Mouse (Mus musculus): ENCODE measurements at regions not wholly inside any gene's neighbourhood (a gene's known extent, or its start where the extent isn't known, plus 50 kb on each side); places are given as distances from the start of the nearest gene placed in this dataset.

GRCm38 (mm10) chr1:90668787-90669186 lies 66.0 kb downstream of the Cops8 start:
- DNase-seq (ENCODE audit: low spot score) = no peak

- no peak for DNase-seq (ENCODE audit: low spot score)
These were observed 66.5 kb downstream of the Cops8 start for GRCm38 (mm10) chr1:90669237-90669636.

GRCm38 (mm10) chr1:90670346-90670745 lies 67.6 kb downstream of the Cops8 start:
- DNase-seq (ENCODE audit: low spot score) = no peak

- no peak for DNase-seq (ENCODE audit: low spot score)
These were observed 71.0 kb downstream of the Cops8 start for GRCm38 (mm10) chr1:90673751-90674150.

- peak; percentile 80 for DNase-seq (ENCODE audit: low spot score)
These were observed 73.6 kb downstream of the Cops8 start for GRCm38 (mm10) chr1:90676192-90677006.

- no peak for DNase-seq (ENCODE audit: low spot score)
These were observed 74.4 kb downstream of the Cops8 start for GRCm38 (mm10) chr1:90677188-90677587.

GRCm38 (mm10) chr1:90677651-90678201 lies 74.9 kb downstream of the Cops8 start:
- no peak for DNase-seq (ENCODE audit: low spot score)

GRCm38 (mm10) chr1:90678416-90678815 lies 75.6 kb downstream of the Cops8 start:
- no peak for DNase-seq (ENCODE audit: low spot score)

- DNase-seq (ENCODE audit: low spot score) = no peak
These were observed 85.3 kb downstream of the Cops8 start for GRCm38 (mm10) chr1:90688086-90688485.

- peak; percentile 51 for DNase-seq (ENCODE audit: low spot score)
These were observed 87.9 kb downstream of the Cops8 start for GRCm38 (mm10) chr1:90690591-90691116.

- peak; percentile 49 for DNase-seq (ENCODE audit: low spot score)
These were observed 88.4 kb downstream of the Cops8 start for GRCm38 (mm10) chr1:90691157-90691594.

- DNase-seq (ENCODE audit: low spot score) = no peak
These were observed 90.1 kb downstream of the Cops8 start for GRCm38 (mm10) chr1:90692851-90693250.

GRCm38 (mm10) chr1:90694761-90695160 lies 92.0 kb downstream of the Cops8 start:
- DNase-seq (ENCODE audit: low spot score) = no peak

GRCm38 (mm10) chr1:90695166-90695749 lies 92.5 kb downstream of the Cops8 start:
- no peak for DNase-seq (ENCODE audit: low spot score)

GRCm38 (mm10) chr1:90696000-90696399 lies 93.2 kb downstream of the Cops8 start:
- no peak for DNase-seq (ENCODE audit: low spot score)

- no peak for DNase-seq (ENCODE audit: low spot score)
These were observed 94.3 kb downstream of the Cops8 start for GRCm38 (mm10) chr1:90697056-90697596.

- no peak for DNase-seq (ENCODE audit: low spot score)
These were observed 95.8 kb downstream of the Cops8 start for GRCm38 (mm10) chr1:90698618-90699017.

GRCm38 (mm10) chr1:90701756-90702155 lies 99.0 kb downstream of the Cops8 start:
- no peak for DNase-seq (ENCODE audit: low spot score)

GRCm38 (mm10) chr1:90706391-90706790 lies 103.6 kb downstream of the Cops8 start:
- DNase-seq (ENCODE audit: low spot score) = no peak

- DNase-seq (ENCODE audit: low spot score) = no peak
These were observed 107.0 kb downstream of the Cops8 start for GRCm38 (mm10) chr1:90709761-90710160.

GRCm38 (mm10) chr1:90710566-90710965 lies 107.8 kb downstream of the Cops8 start:
- no peak for DNase-seq (ENCODE audit: low spot score)

GRCm38 (mm10) chr1:90711103-90711502 lies 108.3 kb downstream of the Cops8 start:
- no peak for DNase-seq (ENCODE audit: low spot score)

Measured in testis, postnatal 10 days (tissue).